Mouse (Mus musculus) frontal cortex, postnatal 25 days (tissue): ENCODE measurements at regions not wholly inside any gene's neighbourhood (a gene's known extent, or its start where the extent isn't known, plus 50 kb on each side); places are given as distances from the start of the nearest gene placed in this dataset.

Source experiments
- DNase-seq, 2 experiments: peaks; one replicate each; pipeline ENCODE4 v3.0.0; 2022; ENCODE audit warnings: low spot score in 2 of 2

DNA sequence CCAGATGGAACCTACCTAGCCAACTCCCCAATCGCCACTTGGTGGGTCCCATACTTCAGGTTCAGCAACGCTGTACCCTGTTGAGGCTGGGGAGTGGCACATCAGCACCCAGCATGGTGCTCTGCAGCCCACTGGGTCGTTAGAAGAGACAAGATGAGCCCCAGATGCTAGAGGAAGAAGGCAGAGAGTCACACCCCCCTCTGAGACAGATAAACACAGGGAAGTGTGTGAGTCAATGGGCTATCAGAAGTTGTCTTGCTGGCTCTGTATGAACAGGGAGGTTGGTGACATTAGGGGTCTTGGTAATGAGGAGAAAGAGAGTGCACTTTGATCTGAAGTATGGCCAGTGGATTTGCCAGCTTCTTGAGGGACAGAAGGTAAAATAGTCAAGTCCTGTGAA, 101.7 kb upstream of the Mki67 start:
- DNase-seq, result no peak

DNA sequence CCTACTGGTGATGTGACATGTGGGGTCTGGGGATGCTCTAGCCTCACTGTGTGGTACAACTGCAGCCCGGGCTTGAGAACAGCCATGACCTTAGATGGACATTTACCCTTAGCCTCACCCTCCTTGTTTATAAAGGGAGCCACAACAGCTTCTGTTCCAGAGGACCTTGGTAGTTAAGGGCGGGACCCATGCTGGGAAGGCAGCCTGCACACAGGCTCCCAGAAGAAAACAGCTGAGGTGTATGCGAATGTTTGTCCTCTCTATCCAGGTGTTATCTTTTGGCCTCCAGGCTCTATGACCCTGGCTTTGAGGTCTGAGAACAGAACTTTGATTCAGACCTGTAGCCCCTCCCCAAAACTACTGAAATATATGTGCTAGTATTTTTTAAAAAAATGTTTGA, 102.1 kb upstream of the Mki67 start:
- DNase-seq, result no peak

DNA sequence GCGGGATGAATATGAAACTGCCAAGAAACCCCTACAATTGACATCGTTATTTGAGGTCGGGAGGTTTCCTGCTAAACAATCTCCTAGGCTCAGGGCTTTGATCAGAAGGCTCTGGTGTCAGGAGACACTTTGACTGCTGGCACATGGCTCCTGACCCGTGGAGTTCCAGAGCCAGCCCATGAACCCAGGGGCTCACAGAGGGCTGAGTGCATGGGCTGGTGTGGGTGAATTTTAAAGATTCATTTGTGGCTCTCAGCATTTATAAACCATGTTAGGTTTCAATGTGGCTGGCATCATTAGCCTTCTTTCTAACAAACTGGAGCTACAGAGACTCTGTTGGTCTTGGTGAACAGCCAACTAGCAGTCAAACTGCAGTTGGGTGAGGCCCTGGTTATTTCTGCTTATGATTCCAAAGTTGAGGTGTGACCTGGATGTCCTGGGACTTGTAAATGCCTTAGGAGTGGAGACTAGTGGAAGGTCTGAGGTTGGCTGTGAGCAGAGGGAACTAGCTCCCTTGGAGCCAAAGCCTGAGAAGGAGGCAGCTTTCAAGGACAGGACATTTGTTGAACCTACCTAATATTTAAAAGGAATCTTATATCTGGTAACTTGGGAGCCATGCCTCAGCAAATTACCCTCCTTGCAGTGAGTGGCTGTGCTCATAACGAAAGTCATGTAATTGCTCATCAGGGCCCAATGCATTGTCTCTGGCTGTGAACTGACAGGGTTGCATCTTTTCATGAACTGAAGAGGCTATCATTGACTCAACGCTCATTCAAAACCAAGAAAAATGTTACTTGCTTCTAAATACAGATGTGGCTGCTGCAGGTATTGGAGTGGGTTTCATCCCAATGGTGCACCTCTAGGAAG, 108.0 kb upstream of the Mki67 start:
- DNase-seq, result no peak

DNA sequence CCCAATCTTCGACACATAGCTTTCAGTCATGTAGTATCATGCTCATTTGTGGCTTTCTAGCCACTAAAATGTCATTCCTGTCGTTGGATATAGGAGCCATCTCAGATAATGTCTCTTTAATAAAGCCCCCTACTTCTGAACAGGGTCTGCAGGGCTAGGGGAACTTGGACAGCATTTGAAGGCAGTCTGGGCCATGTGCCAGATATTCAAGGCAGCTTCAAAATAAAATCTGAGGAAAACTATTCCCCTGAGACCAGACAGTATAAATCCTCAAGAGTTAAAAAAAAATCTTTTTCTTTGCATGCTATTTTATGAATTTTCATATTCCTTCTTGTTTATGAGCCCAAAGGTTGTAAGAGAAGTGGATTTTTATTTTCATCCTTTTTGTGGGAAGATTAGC, 113.1 kb upstream of the Mki67 start:
- DNase-seq, result no peak

DNA sequence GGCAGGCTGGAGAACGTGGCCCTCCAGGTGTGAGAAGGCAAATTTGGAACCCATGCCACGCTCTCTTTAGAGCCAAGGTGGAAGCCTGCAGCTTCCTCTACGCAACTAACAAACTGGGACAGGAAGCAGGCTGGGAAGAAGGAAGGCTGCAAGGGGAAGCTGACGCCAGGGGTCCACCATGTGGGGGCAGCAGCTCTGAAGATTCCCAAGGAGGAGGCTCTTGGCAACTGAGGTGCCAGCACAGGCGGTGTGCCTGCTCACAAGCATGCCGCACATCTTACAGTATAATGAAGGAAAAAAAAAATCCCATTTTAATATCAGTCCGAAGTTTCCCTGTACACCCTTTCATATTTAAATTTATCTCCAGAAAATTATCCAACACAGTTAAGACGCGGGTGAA, 117.3 kb upstream of the Mki67 start:
- no peak for DNase-seq

DNA sequence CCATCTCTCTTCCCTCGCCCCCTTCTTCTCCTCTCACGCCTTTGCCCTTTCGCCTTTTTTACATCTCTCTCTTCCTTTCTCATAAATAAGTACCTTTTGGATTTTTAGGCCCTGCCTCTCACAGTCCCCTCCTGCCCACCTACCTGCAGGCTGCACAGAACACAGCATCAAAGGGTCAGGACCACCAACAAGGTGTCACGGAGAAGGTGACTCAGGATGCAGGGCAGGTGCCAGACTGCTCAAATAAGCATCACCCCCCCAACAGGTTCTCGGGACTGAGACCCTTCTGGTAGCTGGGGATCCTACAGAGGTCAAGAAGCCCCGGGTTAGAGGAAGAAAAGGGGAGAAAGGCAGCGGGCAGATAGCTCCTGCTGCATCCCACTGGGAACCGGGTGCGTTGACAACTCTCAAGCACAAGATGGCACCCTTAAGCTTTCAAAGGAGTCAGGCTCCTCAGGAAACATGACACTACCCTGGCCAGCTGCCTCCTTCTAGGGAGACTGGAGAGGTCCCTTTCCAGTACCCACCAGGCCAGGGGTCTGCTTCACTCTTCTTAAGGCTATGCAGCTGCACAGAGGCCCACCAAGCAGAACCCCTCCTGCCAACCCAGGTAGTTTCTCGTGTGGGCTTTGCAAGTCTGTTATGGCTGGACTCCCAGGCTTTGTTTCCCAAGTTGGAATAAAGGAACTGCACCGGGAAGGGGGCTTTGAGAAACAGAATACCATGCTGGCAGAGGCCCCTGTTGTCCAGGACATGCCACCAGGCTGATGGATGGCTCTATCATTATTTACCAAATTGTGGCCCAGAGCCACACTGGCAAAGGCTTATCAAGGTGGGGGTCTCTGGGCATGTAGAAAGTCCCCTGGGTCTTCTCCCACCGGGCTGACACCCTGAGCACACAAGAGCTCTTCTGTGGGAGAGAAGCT, 120.9 kb upstream of the Mki67 start:
- DNase-seq, result peak; percentile 58 to 76

DNA sequence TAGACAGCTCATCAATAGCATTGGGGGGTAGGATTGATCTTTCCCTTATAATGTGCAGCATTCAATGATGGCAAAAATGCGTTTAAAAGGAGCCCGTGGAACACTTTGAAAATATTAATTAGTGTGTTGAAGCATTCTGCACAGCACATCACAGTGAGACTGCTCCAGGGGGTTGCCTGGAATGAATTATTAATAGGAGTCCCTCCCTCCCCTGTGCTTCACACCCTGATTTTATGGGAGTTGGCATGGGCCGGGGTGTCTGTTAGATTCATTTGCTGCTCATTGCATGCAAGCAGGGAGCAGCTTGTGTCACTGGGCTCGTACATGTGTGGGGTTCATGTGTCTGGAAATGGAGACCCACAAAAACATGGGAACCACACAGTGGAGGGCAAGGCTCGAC, 127.9 kb upstream of the Mki67 start:
- no peak for DNase-seq

DNA sequence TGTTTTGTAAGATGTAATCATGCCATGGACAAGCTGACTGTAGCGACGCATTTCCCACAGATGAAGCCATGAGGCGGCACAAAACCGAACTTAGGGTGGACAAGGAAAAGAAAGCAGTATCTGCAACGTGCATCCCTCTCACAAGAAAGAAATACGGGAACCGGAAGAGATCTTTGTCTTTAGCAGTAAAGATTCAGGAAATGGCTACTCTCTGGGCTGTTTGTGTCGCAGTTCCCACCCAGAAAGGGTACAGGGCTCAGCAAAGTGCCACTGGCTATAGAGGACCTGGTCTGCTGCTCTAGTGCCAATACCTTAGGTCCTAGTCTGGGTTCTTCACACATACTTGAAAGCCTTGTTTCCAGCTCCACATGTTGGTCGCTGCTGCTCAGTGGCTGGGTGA, 131.1 kb upstream of the Mki67 start:
- DNase-seq, result no peak

DNA sequence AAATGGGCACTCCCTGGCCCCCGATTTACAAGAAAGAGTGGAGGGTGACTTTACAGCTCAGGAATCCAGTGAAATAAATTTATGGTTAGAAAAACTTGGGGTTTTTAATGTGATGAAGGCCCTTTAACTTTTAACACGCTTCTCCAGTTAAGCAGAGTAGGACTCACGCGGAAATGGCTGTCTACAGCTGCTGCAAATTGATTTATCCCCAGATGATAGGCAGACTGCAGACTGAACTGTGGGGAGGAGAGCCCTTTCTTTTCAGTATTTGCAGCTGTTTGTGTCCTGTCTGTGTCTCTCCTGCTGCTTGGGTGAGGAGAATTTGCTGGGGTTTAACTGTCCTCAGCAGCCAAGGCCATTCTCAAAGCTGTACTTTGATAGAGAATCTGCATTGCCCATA, 132.0 kb upstream of the Mki67 start:
- DNase-seq, result no peak

DNA sequence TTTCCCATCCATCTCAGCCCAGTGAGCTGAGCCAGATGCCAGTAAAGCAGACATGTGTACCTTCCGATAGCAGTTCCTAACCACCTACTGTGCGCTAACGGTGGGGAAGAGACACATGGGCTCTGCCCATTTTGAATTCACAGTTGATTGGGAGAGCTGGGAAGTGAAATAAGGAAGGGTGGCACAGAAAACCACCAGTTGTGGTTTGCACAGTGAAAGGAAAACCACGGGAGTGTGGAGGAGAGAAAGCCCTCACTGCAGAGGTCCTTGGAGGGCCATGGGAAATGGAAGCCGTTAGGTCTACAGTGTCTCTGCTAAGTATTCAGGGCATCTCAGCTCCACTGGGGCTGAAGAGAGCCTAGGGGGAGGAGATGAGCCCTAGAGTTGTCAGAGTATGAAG, 132.7 kb upstream of the Mki67 start:
- DNase-seq, result no peak

DNA sequence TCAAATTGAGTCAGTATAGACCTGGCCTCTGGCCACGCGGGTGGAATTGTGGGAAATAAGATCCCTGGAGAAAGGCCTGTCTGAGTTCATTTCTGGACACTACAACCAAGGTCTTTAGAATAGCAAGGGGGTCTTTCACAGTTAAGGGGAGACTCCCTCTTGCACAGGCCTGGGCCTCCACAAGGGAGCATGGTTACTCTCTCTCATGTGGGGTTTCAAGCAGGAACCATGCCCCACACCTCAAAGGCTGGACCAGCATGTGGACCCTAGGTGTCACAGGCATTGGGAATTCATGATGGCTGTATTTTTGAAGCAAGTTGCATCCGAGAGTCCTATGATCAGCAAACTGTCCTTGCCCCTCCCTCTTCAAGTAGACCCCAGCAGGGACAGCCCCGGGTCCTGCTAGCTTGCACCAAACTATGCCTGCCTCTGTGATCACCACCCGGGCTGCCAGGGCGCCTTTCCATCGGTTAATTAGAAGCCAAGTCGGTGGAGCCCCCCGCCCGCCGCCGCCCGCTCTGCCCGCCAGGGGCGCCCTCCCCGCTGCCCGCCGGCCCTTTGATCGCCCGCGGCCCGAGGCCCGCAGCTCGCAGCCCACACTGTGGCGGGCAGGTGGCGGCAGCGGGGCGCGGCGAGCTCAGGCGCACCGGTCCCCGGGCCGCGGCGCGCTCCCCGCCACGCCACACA, 137.1 kb upstream of the Mki67 start:
- no peak for DNase-seq

DNA sequence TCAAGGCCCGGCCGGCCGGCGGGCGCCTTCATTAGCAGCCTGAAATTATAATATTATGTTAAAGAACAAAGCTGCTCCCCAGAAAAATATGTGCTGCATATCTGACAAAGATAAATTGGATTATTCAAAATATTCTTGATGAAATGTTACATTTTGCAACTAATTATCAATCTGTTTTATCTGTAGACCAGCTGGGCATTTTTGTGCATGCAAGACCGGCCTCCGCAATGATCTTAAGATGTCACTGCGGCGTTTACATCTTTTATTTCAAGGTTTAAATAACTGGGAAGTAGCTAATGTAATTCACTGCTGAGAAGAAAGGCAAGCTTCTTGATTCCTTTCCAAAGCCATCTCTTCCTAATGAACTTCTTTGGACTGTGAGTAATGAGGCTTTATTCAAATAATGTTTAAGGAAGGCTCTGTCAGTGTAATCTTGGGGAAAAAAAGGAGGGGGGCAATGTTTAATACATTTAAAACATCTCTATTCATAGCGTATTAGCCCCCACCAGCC, 137.7 kb upstream of the Mki67 start:
- DNase-seq, result no peak

DNA sequence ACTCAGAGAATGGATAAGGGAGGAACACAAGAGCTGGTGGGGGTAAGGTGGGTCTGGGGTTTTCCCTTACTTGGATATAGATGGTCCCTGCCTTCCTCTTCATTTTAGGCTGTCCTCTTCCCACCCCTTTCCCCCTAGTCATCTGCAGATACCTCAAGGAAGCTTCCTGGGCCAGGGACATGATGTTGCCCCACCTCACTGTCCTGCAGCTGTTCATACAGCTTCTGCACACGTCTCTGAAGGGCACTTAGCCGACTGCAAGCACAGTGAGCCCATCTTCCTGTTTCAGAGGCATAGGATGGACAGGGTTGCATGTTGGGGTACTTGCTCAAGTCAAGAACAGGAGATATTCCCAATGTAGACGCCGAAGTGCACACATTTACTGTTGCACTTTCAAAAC, 144.1 kb upstream of the Mki67 start:
- no peak for DNase-seq

DNA sequence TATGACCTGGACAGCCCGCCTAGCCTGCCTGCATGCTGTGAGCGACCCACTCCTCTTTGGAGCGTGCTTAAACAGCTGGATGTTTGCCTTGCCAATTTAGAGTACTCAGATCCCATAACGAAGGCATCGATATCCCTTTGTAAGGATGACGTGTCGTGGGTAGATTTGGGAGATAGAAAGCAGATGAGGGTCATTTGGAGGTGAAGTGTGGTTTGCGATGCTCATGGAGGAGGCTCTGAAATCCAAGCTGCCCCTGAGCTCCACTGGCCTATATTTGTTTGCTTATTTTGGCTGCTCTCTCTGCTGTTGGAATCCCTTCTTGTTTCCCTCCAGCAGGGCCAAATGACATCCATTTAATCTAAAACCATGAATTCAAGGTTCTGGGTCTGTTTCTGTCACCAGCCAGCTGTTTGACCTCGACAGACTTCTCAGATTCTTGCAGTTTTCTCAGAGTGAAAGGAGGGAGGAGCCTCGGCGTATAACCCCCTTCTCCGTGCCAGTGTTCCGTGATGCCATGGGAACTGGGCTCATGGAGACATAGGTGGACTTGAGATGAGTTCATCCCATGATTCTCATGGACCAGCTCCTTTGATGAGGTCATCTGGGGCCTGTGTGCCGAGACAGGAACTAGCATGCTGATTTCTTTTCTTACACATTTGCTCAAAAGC, 144.7 kb upstream of the Mki67 start:
- no peak for DNase-seq

DNA sequence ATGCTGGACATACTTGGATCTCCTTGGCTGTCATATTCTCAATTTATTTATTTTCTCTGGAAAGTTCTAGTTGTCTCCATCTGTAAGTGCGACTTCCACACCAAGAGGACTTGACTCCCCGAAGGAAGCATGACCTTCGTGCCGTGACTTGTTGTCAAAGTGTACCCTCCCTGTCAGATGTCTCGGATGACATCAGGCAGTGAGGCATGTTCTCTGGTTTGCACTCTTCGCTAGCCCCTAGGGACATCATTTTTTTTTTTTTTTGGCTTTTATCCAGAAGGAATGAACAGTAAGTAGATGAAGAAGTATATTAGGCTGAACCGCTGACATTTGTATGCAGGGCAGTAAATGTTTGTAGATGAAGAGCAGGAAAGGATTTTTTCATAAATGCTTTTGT, 145.2 kb upstream of the Mki67 start:
- no peak for DNase-seq

DNA sequence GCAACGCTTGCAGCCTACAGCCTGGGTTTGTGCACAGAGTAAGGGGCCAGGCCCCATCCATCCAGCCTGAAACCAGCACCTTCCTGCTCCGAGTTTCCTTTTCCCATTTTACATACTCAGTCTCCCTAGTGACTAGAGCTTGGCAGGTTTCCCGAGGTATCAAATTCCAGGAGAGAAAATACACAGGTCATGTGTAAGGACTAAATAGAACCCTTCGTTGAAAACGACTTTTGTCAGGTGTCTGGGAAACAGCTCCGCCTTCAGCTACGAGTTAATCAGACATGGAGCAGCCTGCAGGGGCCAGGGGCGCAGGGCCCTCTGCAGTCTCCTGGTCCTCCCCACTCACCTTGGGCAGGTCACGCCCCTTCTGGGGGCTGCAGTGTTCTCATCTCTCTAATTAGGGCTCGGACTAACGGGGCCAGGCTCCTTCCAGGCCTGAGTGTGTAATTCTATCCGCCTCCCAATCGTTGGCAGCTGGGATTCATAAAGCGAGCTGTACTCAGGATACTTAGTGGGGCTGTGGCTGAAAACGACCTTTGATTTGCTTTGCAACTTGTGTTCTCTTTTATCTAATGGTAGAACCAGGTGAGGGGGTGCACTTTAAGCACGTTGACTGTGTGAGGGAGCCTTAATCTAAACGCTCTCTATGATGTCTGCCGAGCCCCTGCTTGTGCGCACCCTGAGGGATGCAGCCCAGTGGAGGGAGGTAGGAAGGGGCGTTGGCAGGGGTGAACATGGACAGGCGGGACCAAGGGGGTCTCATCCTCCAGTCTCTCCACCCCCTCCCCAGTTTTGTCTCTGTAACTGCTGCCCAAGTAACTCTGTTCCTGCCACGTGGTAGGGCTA, 147.6 kb upstream of the Mki67 start:
- DNase-seq, result no peak

DNA sequence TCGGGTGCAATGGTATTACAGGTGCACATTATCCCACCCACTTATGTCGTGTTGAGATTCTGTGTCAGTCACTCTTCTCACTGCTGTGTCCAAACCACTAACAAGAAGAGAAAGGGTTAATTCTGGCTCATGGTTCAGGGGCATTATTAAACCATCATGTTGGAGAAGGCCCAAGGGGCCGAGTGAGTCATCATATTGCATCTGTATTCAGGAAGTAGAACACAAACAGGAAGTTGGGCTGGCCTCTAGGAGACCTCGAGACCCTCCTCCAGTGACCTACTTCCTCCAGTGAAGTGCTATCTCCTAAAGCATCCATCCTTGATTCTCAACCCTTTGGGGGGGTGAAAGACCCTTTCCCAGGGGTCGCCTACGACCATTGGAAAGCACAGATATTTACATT, 154.8 kb upstream of the Mki67 start:
- no peak for DNase-seq

DNA sequence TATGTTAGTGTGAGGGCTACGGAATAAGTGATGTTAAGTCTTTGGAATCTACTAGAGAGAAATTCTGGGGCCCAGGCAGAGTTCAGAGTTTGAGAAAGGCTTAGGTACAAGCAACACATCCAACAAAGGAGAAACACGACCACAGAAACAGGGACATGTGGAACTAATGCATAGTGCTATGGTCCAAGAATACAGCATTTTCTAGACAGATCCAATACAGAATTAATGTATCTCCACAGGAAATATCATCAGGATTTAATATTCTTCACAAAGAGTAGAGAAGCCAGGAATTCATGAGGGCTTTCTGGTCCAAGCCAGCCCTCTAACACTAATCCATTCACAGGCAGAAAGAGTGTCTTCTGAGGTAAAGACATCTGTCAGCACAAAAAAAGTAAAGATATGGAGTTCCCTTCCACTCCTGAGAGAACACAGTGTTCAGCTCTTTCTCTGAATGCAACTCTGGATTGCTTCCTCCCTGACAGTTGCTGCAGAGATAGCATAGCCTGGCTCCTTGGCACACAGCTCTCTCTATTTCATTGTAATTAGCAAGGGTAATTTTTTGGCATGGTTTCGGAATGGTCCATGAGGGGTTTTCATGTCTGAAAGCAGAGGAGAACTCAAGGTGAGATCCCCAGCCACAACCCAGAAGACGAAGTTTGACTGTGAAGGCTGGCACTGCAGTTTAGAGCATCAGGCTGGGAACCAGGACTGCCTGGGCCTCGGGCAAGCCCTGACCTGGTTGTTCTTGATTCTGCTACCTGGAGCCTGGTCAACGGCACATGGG, 161.1 kb upstream of the Mki67 start:
- no peak for DNase-seq

DNA sequence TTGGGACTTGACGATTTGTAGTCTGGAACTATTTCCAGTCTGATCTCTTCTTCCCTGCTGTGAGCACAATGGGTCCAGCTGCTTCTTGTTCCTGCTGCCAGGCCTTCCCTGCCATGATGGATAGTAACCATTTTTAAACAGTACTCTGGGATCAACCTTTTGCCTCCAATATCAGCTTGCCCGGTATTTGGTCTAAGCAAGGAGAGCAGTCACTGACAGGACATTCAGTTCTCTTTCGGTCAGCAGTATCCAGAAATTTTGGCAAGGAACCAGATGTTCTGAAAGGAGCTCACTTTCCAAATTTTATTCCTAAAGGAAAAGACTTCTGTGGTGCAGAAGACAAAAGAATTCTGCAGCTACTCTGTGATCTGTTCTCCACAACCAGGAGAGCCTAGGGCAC, 162.6 kb upstream of the Mki67 start:
- no peak for DNase-seq

DNA sequence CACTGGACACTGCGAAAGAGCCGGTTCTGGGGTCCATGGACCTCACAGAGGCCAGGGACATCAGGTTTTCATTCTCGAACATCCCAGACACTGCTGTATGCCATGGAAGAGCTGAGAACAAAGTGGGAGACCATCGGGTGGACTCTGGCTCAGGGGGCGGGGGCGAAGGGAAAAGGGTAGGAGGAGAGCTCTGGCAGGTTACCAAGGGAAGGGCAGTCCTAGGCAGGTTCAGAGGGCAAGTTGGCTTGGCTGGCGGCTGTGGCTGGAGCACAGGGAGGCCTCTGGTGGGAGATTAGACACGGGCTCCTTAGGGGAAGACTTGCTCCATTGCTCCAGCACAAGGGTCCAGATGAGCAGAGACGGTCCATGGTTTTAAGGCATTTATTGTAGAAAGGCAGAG, 164.3 kb upstream of the Mki67 start:
- no peak for DNase-seq
